Mouse (Mus musculus): Measurements from ENCODE around the gene A730061H03Rik. TPM values are rescaled to one million over a fixed set of nuclear protein-coding genes. Genes with fewer than 3 reads are reported as not detected.

Gene A730061H03Rik
- polyA plus RNA-seq, 1 experiment from 2014 or later, result 1.2 TPM

DNA sequence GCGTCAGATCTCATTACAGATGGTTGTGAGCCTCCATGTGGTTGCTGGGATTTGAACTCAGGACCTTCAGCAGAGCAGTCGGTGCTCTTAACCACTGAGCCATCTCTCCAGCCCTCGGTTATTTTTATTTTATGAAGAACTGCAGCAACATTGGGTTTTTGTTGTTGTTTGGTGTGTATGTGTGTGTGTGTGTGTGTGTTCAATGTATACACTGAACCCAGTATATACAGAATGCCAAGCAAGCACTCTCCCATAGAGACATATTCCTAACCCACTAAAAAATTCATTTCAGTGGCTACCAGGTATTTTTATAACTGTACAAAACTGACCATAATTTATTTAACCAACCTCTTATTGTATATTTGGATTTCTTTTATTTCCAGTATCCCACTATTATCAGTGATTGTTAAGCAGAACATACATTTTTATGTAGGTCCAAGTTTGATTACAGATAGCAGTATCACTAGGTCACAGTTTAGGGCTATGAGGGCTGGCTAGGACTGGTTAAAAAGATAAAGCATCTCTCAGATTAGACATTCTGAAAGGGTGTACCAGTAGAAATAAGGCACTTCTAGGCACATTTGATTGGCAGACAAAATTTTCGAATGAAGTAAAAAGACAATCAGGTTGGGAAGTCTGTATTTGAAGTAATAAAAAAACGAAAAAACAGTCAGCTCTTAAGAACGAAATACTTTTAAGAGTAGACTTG, 1.3 kb downstream of the A730061H03Rik start:
- Histone ChIP-seq H3K4me2 (peak overlapping the region; percentile 80), H3K36me3 (peaks cover 6% of the 10 kb centered on the region; the same call in 1 of the 2 replicates), H3K27me3 (replicated peaks) (no peaks in the 10 kb centered on the region), H3K4me1 (peaks cover 20% of the 10 kb centered on the region), H3K9ac (no peak overlapping the region), H3K27ac (peak overlapping the region; percentile 98), H3K4me3 (replicated peaks) (no peak overlapping the region), H3K9me3 (no peaks in the 10 kb centered on the region)
- WGBS, result 48% methylated on average over 6 of the region's 6 CpGs
- no peak for ATAC-seq (ENCODE audit: insufficient read depth, low FRiP score, low read depth)

DNA sequence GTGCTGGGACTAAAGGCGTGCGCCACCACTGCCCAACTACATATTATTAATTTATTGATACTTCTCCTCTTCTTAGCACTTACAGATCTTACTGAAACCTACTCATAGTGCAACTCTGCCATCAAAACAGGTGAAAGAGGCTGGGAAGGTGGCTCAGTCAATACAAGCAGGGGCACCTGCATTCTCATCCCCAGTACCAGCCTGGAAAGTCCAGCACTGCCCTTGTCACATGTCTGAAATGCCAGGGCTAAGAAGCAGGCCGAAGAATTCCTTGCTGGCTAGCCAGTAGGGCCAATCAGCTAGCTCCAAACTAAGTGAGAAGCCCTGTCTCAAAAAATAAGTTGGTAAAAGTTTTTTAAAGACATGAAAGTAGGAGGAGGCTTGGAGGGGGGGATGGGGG, 2.6 kb downstream of the A730061H03Rik start:
- Histone ChIP-seq H3K9ac (no peak overlapping the region), H3K36me3 (no peaks in the 10 kb centered on the region), H3K4me3 (replicated peaks) (no peak overlapping the region), H3K9me3 (no peaks in the 10 kb centered on the region), H3K27me3 (replicated peaks) (no peaks in the 10 kb centered on the region), H3K4me1 (peaks cover 20% of the 10 kb centered on the region), H3K4me2 (no peak overlapping the region), H3K27ac (peak overlapping the region; percentile 84)
- WGBS, result 87% methylated on average over 3 of the region's 3 CpGs
- no peak for ATAC-seq (ENCODE audit: insufficient read depth, low FRiP score, low read depth)

DNA sequence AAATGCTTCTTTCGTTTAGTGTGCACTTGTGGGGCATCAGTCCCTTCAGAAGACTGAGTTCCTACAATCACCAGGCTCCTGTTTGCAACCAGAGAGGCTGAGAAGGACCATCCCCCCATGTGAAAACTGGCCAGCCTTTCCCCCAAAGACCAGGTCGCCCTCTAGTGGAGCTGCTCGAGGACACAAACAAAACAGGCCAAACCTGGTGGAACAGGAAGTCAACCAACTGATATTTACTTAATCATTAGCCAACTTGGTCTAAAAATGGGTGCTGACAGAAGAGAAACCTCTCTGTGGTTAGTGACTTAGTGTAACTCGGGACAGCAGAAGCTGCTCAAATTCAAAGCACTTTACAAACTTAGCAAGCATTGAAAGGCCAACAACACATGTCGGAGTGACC, 3.2 kb downstream of the A730061H03Rik start:
- 22% methylated on average over 5 of the region's 5 CpGs for WGBS
- Histone ChIP-seq H3K9me3 (no peaks in the 10 kb centered on the region), H3K27me3 (replicated peaks) (no peaks in the 10 kb centered on the region), H3K4me2 (0 out of 2 replicates have a peak overlapping the region, but pooled peaks have one; percentile 16), H3K36me3 (no peaks in the 10 kb centered on the region), H3K27ac (peak overlapping the region; percentile 84), H3K9ac (no peak overlapping the region), H3K4me1 (peaks cover 17% of the 10 kb centered on the region), H3K4me3 (replicated peaks) (no peak overlapping the region)
- no peak for ATAC-seq (ENCODE audit: insufficient read depth, low FRiP score, low read depth)

DNA sequence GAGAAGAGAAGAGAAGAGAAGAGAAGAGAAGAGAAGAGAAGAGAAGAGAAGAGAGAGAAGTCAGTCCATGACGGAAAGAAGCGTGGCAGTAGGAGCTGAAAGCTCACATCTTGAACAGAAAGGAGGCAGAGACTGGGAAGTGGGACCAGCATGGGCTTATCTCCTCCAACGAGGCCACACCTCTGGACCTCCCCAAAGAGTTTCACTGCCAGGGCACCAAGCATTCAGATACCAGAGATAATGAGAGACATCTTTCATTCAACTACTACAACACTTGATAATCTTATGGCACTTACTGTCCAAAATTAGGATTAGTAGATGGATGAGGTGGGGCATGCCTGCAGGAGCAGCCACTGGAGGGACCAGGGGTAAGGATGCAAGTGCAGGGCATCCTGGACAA, 4.4 kb downstream of the A730061H03Rik start:
- Histone ChIP-seq H3K4me2 (no peak overlapping the region), H3K9me3 (no peaks in the 10 kb centered on the region), H3K36me3 (no peaks in the 10 kb centered on the region; the same call in 1 of the 2 replicates), H3K4me3 (replicated peaks) (no peak overlapping the region), H3K27me3 (replicated peaks) (no peaks in the 10 kb centered on the region), H3K9ac (no peak overlapping the region), H3K4me1 (peaks cover 7% of the 10 kb centered on the region; the same call in 1 of the 2 replicates), H3K27ac (no peak overlapping the region)
- 75% methylated on average over 3 of the region's 3 CpGs for WGBS
- ATAC-seq (ENCODE audit: insufficient read depth, low FRiP score, low read depth), result no peak

DNA sequence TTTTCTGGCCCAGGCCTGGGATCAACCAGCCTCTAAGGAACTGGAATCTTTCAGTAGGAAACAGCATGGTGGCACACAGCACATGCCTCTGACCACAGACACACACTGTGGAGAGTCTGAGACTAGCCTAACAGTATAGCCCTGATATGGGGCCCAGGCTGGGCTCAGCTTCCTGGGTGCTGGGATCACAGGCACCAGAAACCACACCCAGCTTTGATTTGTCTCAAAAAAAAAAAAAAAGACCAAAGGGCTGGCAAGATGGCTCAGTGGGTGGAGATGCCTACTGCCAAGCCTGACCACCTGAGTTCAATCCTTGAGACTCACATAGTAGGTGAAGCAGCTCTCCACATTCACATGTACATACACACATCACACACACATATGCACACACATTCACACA, 5.6 kb downstream of the A730061H03Rik start:
- no peak overlapping the region for H3K4me2 ChIP-seq
- H3K27ac ChIP-seq, result no peak overlapping the region
- ATAC-seq (ENCODE audit: insufficient read depth, low FRiP score, low read depth), result no peak
- H3K36me3 ChIP-seq, result no peaks in the 10 kb centered on the region; the same call in 1 of the 2 replicates
- no peak overlapping the region for H3K4me3 ChIP-seq (replicated peaks)
- H3K9me3 ChIP-seq, result no peaks in the 10 kb centered on the region
- no peak overlapping the region for H3K9ac ChIP-seq
- H3K27me3 ChIP-seq (replicated peaks), result no peaks in the 10 kb centered on the region
- H3K4me1 ChIP-seq, result peaks cover 7% of the 10 kb centered on the region; the same call in 1 of the 2 replicates

DNA sequence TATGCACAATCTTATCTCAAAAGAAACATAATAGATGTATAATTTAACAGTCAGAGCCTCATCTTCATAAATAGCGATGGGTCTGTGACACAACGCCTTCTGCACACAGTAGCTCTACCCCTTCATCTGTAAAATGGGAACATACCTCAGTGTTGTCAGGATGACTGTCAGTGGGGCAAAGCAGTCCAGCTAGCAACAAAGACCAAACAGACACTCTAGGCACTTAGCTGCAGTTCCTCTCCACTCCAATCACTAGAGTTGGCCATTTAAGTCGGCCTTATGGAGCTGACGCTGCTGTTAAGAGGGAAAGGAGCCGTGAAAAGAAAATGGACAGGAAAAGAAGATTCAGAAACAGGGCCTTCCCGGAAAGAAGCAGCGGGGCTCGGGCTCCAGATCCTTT, 8.4 kb downstream of the A730061H03Rik start:
- Histone ChIP-seq H3K9me3 (no peaks in the 10 kb centered on the region), H3K36me3 (peaks cover 21% of the 10 kb centered on the region), H3K9ac (no peak overlapping the region), H3K4me3 (replicated peaks) (no peak overlapping the region), H3K27ac (no peak overlapping the region), H3K27me3 (replicated peaks) (no peaks in the 10 kb centered on the region), H3K4me2 (no peak overlapping the region), H3K4me1 (no peaks in the 10 kb centered on the region)
- ATAC-seq (ENCODE audit: insufficient read depth, low FRiP score, low read depth), result no peak
- WGBS, result 88% methylated on average over 8 of the region's 8 CpGs

DNA sequence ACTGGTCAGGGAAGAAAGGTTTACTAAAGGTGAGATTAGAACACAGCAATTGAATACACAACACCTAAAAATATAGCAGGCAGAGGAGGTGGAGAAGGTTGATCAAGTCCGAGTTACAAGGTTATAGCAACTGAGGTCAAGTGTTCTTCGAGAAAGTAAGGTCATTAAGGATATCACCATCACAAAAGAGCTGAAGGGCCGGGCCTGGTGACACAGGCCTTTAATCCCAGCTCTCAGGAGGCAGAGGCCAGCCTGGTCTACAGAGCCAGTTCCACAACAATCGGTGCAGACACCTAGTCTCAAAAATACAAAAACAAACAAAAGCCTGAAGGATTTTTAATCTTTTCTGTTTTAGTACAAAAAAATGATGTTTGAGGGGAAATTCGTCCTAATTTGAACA, 8.9 kb downstream of the A730061H03Rik start:
- Histone ChIP-seq H3K9ac (no peak overlapping the region), H3K4me2 (no peak overlapping the region), H3K9me3 (no peaks in the 10 kb centered on the region), H3K27ac (no peak overlapping the region), H3K27me3 (replicated peaks) (no peaks in the 10 kb centered on the region), H3K4me3 (replicated peaks) (no peak overlapping the region), H3K4me1 (no peaks in the 10 kb centered on the region), H3K36me3 (peaks cover 25% of the 10 kb centered on the region)
- WGBS, result 67% methylated on average over 5 of the region's 5 CpGs
- ATAC-seq (ENCODE audit: insufficient read depth, low FRiP score, low read depth), result no peak

DNA sequence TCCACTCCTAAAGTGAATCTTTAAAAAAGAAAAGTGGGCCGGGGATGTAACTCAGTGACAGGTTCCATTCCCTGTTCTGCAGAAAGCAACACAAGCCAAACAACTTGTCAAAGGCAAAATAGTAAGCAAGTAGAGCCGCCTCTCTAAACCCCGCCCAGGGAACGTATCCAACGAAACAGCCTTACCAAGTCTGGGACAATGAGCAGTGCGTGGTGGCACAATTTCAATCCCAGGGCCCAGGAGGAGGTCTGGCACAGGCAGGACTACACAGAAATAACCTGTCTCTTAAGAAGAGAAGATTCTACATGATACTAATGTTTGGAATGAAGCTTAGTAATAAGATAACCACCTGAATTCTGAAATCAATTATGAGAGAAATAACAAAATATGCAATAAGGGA, 10.0 kb downstream of the A730061H03Rik start:
- Histone ChIP-seq H3K9me3 (no peaks in the 10 kb centered on the region), H3K4me1 (no peaks in the 10 kb centered on the region), H3K9ac (no peak overlapping the region), H3K4me2 (no peak overlapping the region), H3K4me3 (replicated peaks) (no peak overlapping the region), H3K36me3 (peaks cover 35% of the 10 kb centered on the region), H3K27ac (no peak overlapping the region), H3K27me3 (replicated peaks) (no peaks in the 10 kb centered on the region)
- 82% methylated on average over 6 of the region's 6 CpGs for WGBS
- no peak for ATAC-seq (ENCODE audit: insufficient read depth, low FRiP score, low read depth)

DNA sequence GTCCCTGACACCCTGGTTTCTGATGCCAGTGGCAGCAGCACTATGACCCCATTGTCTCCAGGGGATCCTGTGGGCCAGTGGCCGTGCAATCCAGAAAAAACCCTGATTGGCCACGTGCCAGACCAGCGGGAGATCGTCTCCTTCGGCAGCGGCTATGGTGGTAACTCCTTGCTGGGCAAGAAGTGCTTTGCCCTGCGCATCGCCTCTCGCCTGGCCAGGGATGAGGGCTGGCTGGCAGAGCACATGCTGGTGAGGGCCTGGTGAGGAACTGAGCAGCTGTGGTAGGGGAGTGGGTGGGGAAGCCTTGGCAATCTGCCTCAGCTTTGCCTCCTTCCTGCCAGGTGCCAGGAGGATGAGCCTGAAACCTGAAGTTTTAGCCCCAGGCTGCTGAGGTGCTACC, 15.9 kb downstream of the A730061H03Rik start:
- peaks cover 17% of the 10 kb centered on the region; the same call in 1 of the 2 replicates for H3K4me1 ChIP-seq
- H3K4me2 ChIP-seq, result no peak overlapping the region
- no peak overlapping the region for H3K4me3 ChIP-seq (replicated peaks)
- 80% methylated on average over 9 of the region's 9 CpGs for WGBS
- H3K27ac ChIP-seq, result no peak overlapping the region
- peaks cover 45% of the 10 kb centered on the region for H3K36me3 ChIP-seq
- no peak overlapping the region for H3K9ac ChIP-seq
- ATAC-seq (ENCODE audit: insufficient read depth, low FRiP score, low read depth), result no peak
- no peaks in the 10 kb centered on the region for H3K27me3 ChIP-seq (replicated peaks)
- H3K9me3 ChIP-seq, result no peaks in the 10 kb centered on the region

DNA sequence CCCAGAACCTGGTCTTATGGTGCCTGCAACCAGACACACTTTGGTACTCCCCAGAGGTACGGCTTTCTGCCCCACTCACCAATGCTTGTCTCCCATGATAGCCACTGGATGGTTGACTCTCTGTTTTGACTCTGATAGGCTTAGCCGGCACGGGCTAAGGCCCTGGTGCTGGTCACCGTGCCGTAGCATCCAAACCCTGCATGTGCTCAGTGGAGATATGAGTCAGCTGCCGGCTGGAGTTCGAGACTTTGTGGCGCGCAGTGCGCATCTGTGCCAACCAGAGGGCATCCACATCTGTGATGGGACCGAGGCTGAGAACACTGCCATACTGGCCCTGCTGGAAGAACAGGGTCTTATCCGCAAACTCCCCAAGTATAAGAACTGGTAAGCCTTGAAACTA, 17.9 kb downstream of the A730061H03Rik start:
- no peaks in the 10 kb centered on the region for H3K27me3 ChIP-seq (replicated peaks)
- H3K9me3 ChIP-seq, result no peaks in the 10 kb centered on the region
- 91% methylated on average over 12 of the region's 12 CpGs for WGBS
- H3K4me2 ChIP-seq, result no peak overlapping the region
- no peak for ATAC-seq (ENCODE audit: insufficient read depth, low FRiP score, low read depth)
- no peak overlapping the region for H3K27ac ChIP-seq
- H3K4me3 ChIP-seq (replicated peaks), result no peak overlapping the region
- H3K4me1 ChIP-seq, result peaks cover 18% of the 10 kb centered on the region; the same call in 1 of the 2 replicates
- no peak overlapping the region for H3K9ac ChIP-seq
- peaks cover 28% of the 10 kb centered on the region; the same call in 1 of the 2 replicates for H3K36me3 ChIP-seq

DNA sequence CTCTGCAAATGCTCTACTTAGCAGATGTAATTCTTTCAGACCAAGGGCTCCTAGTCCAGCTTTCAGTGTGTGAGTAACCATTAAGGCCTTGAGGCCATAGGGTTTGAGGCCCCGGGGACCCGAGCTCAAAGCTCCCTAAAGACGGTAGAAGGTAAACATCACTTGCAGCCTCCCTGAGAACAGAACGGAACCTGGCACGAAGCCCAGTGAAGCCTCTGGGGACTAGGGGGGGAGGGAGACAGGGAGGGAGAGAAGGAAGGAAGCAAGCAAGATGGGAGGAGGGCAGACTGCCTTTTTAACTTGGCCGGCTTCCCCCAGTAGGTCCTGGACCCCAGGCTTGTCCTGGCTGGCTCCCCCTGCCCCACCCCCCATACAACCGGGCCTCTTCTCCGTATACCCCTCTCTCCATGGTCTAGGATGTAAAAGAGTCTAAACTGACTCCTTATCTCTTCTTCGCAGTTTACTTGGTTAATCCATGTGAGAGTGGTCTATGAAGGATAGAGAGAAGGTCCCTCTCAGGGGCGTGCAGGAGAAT, 19.4 kb downstream of the A730061H03Rik start:
- Histone ChIP-seq H3K4me3 (replicated peaks) (peak overlapping the region; percentile 73), H3K9ac (peak overlapping the region; percentile 76; the same call in 1 of the 2 replicates), H3K4me1 (peaks cover 18% of the 10 kb centered on the region; the same call in 1 of the 2 replicates), H3K27me3 (replicated peaks) (no peaks in the 10 kb centered on the region), H3K27ac (peak overlapping the region; percentile 95), H3K4me2 (peak overlapping the region; percentile 82), H3K9me3 (no peaks in the 10 kb centered on the region), H3K36me3 (peaks cover 17% of the 10 kb centered on the region; the same call in 1 of the 2 replicates)
- ATAC-seq (ENCODE audit: insufficient read depth, low FRiP score, low read depth), result peak; percentile 31
- WGBS, result 2% methylated on average over 10 of the region's 10 CpGs

DNA sequence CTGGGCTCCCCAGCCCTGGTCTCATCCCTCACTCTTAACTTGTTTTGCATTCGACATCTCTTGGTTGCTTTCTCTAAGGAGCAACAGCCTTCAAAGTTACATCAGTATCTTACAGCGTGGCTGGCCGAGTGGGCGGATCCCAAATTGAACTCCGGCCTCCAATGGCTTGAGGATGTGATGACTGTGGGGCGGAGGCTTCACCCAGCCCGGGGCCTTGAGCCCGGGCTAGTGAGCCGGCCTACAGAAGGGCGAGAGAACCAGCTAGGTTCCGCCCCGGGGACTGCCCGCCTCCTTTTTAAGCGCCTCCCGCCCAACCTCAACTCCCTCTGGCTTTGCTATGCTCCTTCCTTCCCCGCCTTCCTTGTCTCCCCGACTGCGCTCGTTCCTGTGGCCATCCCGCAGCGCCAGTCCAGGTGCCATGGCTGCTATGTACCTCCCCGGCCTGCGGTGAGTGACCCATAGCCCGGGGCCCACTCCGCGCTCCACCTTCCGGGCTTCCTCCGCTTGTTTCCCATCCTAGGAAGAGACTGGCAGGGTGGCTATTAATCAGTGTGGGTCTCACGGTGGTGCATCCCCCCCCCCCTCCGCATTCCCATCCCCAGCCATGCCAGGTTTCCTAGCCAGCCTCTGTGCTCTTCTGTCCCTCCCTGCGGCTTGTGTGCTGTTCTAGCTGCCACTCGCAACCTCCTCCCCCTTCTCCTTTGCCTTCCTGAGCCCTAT, 20.0 kb downstream of the A730061H03Rik start, which contains the start of gene Pck2:
TSS of gene Pck2 (plus strand) at position 200 of the 720 bp plus-strand sequence.
- WGBS, result under 1% methylated on average over 32 of the region's 32 CpGs
- Histone ChIP-seq H3K4me1 (peaks cover 18% of the 10 kb centered on the region; the same call in 1 of the 2 replicates), H3K9ac (peak within 1 kb of the TSS; percentile 76), H3K36me3 (peaks cover 12% of the 10 kb centered on the region; the same call in 1 of the 2 replicates), H3K27me3 (replicated peaks) (no peaks in the 10 kb centered on the region), H3K9me3 (no peaks in the 10 kb centered on the region), H3K4me3 (replicated peaks) (peak within 1 kb of the TSS; percentile 73), H3K4me2 (peak within 1 kb of the TSS; percentile 82), H3K27ac (peak within 1 kb of the TSS; percentile 95)
- peak; percentile 95 for ATAC-seq (ENCODE audit: insufficient read depth, low FRiP score, low read depth)

Measured in stomach, embryonic 15.5 days (tissue).